Mouse (Mus musculus) hindbrain, embryonic 14.5 days (tissue): ENCODE results near the gene Snx7. TPM values are rescaled to one million over a fixed set of nuclear protein-coding genes. Genes with fewer than 3 reads are reported as not detected.

Source experiments
- ATAC-seq: fragments of 200-750 bp; cut with Nextera tagmentation; 2 replicates; pipeline ENCODE4 v1.8.0; 2017; ENCODE audit warnings: moderate number of reproducible peaks, mild to moderate bottlenecking, moderate TSS enrichment, moderate library complexity; ENCODE audit not compliant: low FRiP score
- DNase-seq: peaks from one replicate; pipeline ENCODE4 v3.0.0-alpha.2; 2015; ENCODE audit warnings: low spot score
- H3K27ac ChIP-seq: fragments of 300-500 bp; sonication (generic); 2 replicates; pipeline ENCODE4 v1.5.1; 2014; ENCODE audit warnings: mild to moderate bottlenecking, moderate library complexity
- H3K27me3 ChIP-seq: fragments of 300-500 bp; sonication (generic); 2 replicates; pipeline ENCODE4 v1.6.1; 2014; ENCODE audit warnings: mild to moderate bottlenecking, low read length, mixed read lengths; ENCODE audit not compliant: control insufficient read depth, insufficient read depth
- H3K36me3 ChIP-seq: fragments of 300-500 bp; sonication (generic); replicated peaks from 2 replicates; pipeline ENCODE4 v1.6.1; 2014; ENCODE audit not compliant: control insufficient read depth, insufficient read depth
- H3K4me1 ChIP-seq: fragments of 300-500 bp; sonication (generic); replicated peaks from 2 replicates; pipeline ENCODE4 v1.6.1; 2014; ENCODE audit warnings: antibody characterized with exemption, low read length, mixed read lengths; ENCODE audit not compliant: control insufficient read depth, insufficient read depth
- H3K4me2 ChIP-seq: fragments of 300-500 bp; sonication (generic); replicated peaks from 2 replicates; pipeline ENCODE4 v1.6.1; 2014; ENCODE audit warnings: mild to moderate bottlenecking, moderate library complexity
- H3K4me3 ChIP-seq: fragments of 300-500 bp; sonication (generic); replicated peaks from 2 replicates; pipeline ENCODE4 v1.5.1; 2014; ENCODE audit warnings: mild to moderate bottlenecking, low read length
- H3K9ac ChIP-seq: fragments of 300-500 bp; sonication (generic); 2 replicates; pipeline ENCODE4 v1.6.1; 2014
- H3K9me3 ChIP-seq: fragments of 300-500 bp; sonication (generic); 2 replicates; pipeline ENCODE4 v1.6.1; 2016; ENCODE audit warnings: low read length; ENCODE audit not compliant: control insufficient read depth
- WGBS: fragments of 180-500 bp; shearing (Covaris S2); extraction: QIAGEN DNeasy Blood & Tissue Kit; methylation state at CpG from one replicate; pipeline ENCODE4 v1.1.7; 2014; 5-methylcytosine and 5-hydroxymethylcytosine counted together
- polyA plus RNA-seq: library from polyadenylated mRNA; unstranded; fragments of >200 nt; fragmentation: Nextera tagmentation; extraction: Ambion mirVana; gene quantifications from 2 replicates; pipeline ENCODE4 v1.2.1, GENCODE M21; 2014

Snx7 gene
- 9.8 and 11.1 TPM in 2 replicates for polyA plus RNA-seq

DNA sequence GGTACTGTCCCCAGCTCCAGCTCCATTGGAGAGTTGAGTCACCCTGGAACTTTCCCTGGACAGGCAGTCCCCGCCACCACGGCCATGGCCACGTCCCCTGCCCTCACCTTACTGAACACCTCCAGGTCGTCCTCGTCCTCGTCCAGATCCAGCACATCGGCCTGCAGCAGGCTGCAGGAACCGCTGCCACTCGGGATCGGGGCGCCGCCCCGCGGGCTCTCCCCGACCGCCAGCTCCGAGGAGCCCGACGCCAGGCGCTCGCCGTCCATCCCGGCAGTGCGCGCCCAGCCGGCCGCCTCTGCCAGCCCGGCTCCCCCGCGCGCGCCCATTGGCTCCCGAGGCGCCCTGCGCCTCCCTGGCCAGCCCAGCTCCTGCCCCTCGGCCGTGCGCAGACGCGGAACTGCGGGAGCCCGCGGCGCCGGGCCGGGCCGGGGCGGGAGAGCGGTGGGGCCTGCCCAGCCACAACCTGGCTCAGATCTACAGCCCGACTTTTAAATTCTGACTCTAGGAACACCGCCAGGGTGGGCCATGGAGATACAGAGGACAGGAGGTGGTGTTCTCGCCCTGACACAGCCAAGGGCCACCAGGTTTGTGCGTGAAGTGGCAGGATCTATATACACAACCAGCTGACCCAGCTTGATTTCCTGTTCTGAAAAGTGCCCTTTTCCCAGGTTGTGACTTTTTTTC is at the start of gene Snx7:
TSS of gene Snx7 (minus strand) at position 300 of the 687 bp plus-strand sequence.
- Histone ChIP-seq H3K4me1 (no peaks in the 10 kb centered on the region), H3K9ac (peak within 1 kb of the TSS; percentile 69), H3K27me3 (no peaks in the 10 kb centered on the region), H3K4me2 (peak within 1 kb of the TSS; percentile 63), H3K4me3 (peak within 1 kb of the TSS; percentile 52), H3K36me3 (no peaks in the 10 kb centered on the region), H3K27ac (peak within 1 kb of the TSS; percentile 9; the same call in 1 of the 2 replicates), H3K9me3 (no peaks in the 10 kb centered on the region)
- ATAC-seq (peak; percentile 99), DNase-seq (peak; percentile 75)
- WGBS: under 1% methylated on average over 47 of the region's 53 CpGs

DNA sequence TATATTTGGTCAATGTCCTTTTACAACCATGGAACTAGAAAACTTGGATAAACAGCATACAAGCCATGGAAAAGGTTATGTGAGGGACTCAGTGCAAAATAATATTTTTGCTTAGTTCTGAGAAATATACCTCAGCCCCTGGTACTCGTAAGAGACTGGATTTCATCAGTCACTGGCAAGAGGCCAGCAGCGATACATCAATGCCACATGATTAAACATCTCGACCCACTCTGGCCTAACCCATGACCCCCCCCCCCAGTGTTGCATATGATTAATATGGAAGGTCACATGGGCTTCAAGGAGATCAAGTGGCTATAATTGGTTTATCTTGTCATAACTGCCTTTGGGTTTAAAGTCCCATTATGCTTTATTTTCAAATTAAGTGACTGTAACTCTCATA is 46.7 kb upstream of the Snx7 start:
- Histone ChIP-seq H3K4me1 (no peaks in the 10 kb centered on the region), H3K4me3 (no peak overlapping the region), H3K9me3 (no peaks in the 10 kb centered on the region), H3K27me3 (no peaks in the 10 kb centered on the region), H3K36me3 (no peaks in the 10 kb centered on the region), H3K27ac (no peak overlapping the region), H3K4me2 (no peak overlapping the region), H3K9ac (no peak overlapping the region)
- DNase-seq (no peak), ATAC-seq (no peak)
- 62% methylated on average over 3 of the region's 3 CpGs for WGBS

DNA sequence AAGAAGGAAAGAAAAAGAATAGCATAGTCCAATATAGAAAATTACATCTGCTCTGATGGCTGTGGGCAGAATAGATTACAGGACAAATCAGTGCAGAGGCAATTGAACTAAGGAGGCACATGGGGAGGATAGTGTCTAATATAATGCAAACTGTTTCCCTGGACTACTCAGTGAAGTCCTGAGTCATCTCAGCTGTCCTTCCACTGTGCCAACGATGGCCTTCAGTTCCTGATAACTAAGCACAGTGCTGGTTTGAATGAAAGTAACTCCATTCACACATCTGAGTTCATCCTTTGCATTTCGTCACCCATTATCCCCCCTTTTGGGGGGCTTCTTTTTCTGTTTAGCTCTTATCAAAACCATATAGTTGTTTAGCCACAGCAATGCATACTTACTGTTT is 25.0 kb upstream of the Snx7 start:
- no peaks in the 10 kb centered on the region for H3K9me3 ChIP-seq
- H3K4me3 ChIP-seq: no peak overlapping the region
- H3K4me1 ChIP-seq: no peaks in the 10 kb centered on the region
- 80% methylated on average over 2 of the region's 2 CpGs for WGBS
- no peaks in the 10 kb centered on the region for H3K36me3 ChIP-seq
- H3K27ac ChIP-seq: no peak overlapping the region
- no peak overlapping the region for H3K4me2 ChIP-seq
- DNase-seq (no peak), ATAC-seq (no peak)
- H3K27me3 ChIP-seq: no peaks in the 10 kb centered on the region
- no peak overlapping the region for H3K9ac ChIP-seq

DNA sequence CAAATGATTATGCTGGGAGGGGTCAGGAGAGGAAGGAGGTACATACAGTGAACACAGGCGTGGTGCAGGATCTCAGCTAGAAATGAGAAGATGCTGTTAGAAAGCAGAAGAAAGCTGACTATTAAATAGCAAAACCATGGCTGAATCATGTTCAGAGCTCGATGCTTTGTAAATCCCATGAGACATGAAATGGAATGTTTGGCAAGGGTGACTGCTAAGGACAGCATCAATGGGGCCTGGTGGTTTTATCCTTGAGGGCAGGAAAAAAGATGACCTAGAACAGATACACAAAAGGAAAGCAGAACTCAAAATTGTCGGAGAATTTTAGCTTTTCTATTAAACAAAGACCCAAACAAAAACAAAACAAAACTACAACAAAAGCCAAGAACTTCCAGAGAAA is 6.7 kb upstream of the Snx7 start:
- 90% methylated on average over 3 of the region's 3 CpGs for WGBS

DNA sequence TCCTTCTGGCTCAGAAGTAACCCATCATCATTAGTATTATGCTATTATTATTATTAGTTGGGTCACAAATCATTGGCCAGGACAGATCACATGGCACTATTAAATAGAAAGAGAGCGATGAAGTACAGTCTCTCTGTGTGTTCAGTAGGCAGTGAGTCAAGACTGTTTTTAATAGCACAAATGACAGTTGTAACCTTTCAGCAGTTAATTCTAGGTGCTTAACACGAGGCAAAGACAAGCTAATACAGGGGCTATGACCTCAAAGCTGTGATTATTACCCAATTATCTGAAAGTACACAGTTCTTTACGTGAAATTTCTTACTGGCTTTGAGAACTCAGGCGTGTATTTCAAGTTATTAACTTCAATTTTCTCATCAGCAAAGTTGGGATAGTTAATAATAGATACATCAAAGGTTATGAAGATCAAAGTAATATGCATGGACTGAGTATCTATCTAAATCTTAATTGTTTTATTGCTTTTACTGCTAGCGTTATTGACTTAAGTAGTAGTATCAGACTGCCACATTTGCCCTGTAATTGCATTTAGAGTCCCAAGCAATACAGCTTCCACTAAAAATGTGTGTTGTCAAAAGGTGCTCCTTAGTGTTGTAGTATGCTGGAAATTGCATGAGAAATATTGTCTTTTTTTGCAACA is 4.6 kb upstream of the Snx7 start:
- H3K9ac ChIP-seq: no peak overlapping the region
- no peaks in the 10 kb centered on the region for H3K4me1 ChIP-seq
- no peak overlapping the region for H3K4me2 ChIP-seq
- ATAC-seq (no peak), DNase-seq (no peak)
- no peaks in the 10 kb centered on the region for H3K9me3 ChIP-seq
- no peaks in the 10 kb centered on the region for H3K36me3 ChIP-seq
- no peak overlapping the region for H3K27ac ChIP-seq
- 76% methylated on average over 5 of the region's 5 CpGs for WGBS
- no peaks in the 10 kb centered on the region for H3K27me3 ChIP-seq
- H3K4me3 ChIP-seq: no peak overlapping the region

More for the DNA sequence above, 6.7 kb upstream of the Snx7 start:
- no peak overlapping the region for H3K9ac ChIP-seq
- no peaks in the 10 kb centered on the region for H3K36me3 ChIP-seq
- H3K9me3 ChIP-seq: no peaks in the 10 kb centered on the region
- H3K27me3 ChIP-seq: no peaks in the 10 kb centered on the region
- H3K4me3 ChIP-seq: no peak overlapping the region
- no peak overlapping the region for H3K27ac ChIP-seq
- no peak for ATAC-seq
- no peak for DNase-seq
- no peaks in the 10 kb centered on the region for H3K4me1 ChIP-seq
- H3K4me2 ChIP-seq: no peak overlapping the region

DNA sequence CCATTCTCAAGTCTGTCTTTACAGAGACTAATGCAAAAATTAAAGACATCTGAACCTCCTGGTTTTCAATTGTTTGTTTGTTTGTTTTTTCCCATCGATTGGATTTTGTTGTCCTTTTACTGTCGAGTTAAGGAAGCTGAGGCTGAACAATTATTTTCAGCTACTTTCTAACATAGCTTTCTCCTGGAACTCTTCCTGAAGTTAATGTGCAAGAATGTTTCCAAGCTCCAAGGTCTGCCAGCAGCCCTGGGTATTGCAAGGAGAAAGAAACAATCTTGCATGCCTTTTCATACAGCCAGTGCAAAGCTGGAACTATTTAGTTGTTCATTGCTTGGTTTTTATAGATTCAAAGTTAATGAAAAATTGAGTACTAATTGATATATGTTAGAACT is 584 bp upstream of the Snx7 start:
- 38% methylated on average over 2 of the region's 2 CpGs for WGBS
- H3K27ac ChIP-seq: no peak overlapping the region
- DNase-seq: no peak

DNA sequence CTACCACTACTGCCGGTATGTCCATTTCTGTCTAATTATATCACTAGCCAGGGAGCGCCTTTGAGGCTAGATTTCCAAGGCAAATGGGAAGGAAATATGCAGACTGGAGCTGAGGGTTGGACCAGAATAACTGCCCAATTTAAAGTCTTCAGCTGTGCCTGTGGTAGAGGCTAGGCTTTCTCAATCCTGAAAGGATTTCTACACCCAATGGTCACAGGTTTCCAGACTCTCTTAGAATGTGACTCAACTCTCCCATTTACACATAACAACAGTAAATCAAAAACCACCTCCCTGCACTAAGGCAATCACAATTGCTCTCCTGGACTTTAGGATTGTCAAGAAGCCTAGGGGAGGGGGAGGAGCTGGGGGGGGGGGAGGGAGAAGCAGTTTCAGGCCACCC is 645 bp downstream of the Snx7 start:
- Histone ChIP-seq H3K9ac (no peak overlapping the region), H3K27me3 (no peaks in the 10 kb centered on the region), H3K4me1 (no peaks in the 10 kb centered on the region), H3K4me2 (peak overlapping the region; percentile 63), H3K9me3 (no peaks in the 10 kb centered on the region), H3K36me3 (no peaks in the 10 kb centered on the region), H3K27ac (no peak overlapping the region), H3K4me3 (peak overlapping the region; percentile 52)
- DNase-seq: no peak
- ATAC-seq: no peak
- WGBS: 78% methylated on average over 2 of the region's 2 CpGs

More for the DNA sequence above, 584 bp upstream of the Snx7 start:
- Histone ChIP-seq H3K36me3 (no peaks in the 10 kb centered on the region), H3K4me2 (peak overlapping the region; percentile 63), H3K27me3 (no peaks in the 10 kb centered on the region), H3K9me3 (no peaks in the 10 kb centered on the region), H3K9ac (peak overlapping the region; percentile 69), H3K4me1 (no peaks in the 10 kb centered on the region), H3K4me3 (peak overlapping the region; percentile 52)
- ATAC-seq: no peak

DNA sequence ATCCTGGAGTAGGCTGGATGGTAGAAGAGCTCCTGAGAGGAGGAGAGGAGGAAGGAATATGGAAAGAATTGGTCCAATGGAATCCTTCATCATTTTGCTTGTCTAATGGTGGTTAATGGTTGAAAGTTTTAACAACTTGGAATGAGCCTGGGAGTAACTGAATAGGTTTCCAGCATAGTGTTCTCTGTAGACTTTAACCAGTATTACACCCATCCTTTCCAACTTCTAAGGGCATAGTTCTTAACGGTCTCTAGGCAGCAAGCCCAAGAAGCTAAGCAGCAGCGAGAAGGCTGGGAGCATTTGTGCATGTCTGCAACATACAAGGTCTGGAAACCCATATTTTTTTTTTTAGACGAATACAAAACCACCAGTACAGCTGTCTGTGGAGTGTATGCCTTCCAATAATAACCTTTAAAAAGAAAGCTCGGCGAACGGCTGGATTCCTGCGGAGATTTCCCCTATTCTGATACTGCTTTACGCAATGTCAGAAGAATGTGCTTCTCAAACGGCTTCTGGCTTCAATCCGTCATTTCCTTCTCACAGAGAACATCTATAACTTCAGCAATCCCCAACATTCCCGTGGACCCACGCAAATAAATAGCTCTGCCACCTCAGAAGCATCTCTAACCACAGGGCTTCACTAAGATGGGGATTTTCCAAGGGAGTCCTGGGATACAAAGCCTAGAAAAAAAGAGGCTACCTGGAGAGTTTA is 1.9 kb downstream of the Snx7 start:
- DNase-seq: no peak
- 72% methylated on average over 12 of the region's 12 CpGs for WGBS

DNA sequence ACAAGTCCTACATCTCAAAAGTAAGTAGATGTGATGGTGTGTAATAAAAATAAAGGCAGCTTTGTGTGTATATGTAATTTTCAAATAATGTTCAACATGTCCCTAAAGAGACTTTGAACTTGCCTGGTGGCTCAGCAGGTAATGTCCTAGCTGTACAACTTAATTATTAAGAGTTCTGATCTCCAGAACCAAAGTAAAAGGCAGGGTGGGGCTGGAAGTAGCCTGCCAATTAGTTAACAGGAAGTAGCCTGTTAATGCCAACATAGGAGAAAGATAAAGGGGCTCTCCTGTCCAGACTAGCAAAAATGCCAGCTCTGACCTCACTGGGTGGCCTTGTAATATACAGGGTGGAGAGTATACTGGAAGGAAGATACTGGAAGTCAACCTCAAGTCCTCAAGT is 3.1 kb downstream of the Snx7 start:
- no peaks in the 10 kb centered on the region for H3K36me3 ChIP-seq
- H3K9ac ChIP-seq: no peak overlapping the region
- ATAC-seq (no peak), DNase-seq (no peak)
- H3K27ac ChIP-seq: no peak overlapping the region
- H3K27me3 ChIP-seq: no peaks in the 10 kb centered on the region
- no peaks in the 10 kb centered on the region for H3K9me3 ChIP-seq
- H3K4me3 ChIP-seq: no peak overlapping the region
- H3K4me2 ChIP-seq: no peak overlapping the region
- H3K4me1 ChIP-seq: no peaks in the 10 kb centered on the region

More for the DNA sequence above, 1.9 kb downstream of the Snx7 start:
- no peak overlapping the region for H3K27ac ChIP-seq
- H3K27me3 ChIP-seq: no peaks in the 10 kb centered on the region
- no peaks in the 10 kb centered on the region for H3K4me1 ChIP-seq
- no peaks in the 10 kb centered on the region for H3K9me3 ChIP-seq
- no peak for ATAC-seq
- no peak overlapping the region for H3K4me3 ChIP-seq
- H3K36me3 ChIP-seq: no peaks in the 10 kb centered on the region
- no peak overlapping the region for H3K9ac ChIP-seq
- H3K4me2 ChIP-seq: no peak overlapping the region
